Comparison of ENCODE assay signal across 20 mouse cellular contexts in the genomic region with DNA sequence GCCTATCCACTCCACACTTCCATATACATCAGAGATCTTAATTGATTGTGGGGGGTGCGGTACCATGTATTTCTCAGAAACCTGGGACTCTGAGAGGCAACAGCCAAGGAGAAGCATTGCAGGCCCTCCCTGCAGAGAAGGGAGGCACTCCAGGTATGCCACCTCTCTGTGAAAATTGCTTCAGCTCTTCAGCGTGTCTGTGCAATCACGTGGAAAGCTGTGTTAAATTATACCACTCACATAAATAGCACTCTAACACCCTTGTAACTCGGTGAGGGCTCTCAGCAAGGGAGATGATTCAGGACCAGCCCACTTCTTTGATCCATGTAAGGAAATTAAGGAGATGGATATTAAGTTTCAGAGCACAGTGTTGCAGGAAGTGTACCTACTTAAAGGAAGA.
DNase-seq lines count a peak whose midpoint lies in the region; ATAC-seq and TF ChIP-seq lines count a peak whose summit lies in the region.
"Had no signal": no experiment of that assay in that cellular context is flagged by ENCODE, and none has a peak within 500 bp of the region (broad histone marks: within the 10 kb centered on the region; RNA-seq: fewer than 3 reads in every experiment).

No protein-coding gene starts in this region.

- H3K9ac ChIP-seq in neural tube, embryonic 14.5 days (replicated peaks; ENCODE audit: low read depth, low read length), result no peak overlapping the region
- H3K9ac ChIP-seq in neural tube, embryonic 15.5 days (replicated peaks), result no peak overlapping the region
- H3K9ac ChIP-seq: embryonic facial prominence, embryonic 13.5 days; heart, embryonic 13.5 days; hindbrain, embryonic 13.5 days; intestine, embryonic 15.5 days; limb, embryonic 12.5 days; liver, embryonic 14.5 days; lung, embryonic 15.5 days; midbrain, embryonic 12.5 days had no signal

- H3K27me3 ChIP-seq in neural tube, embryonic 14.5 days (ENCODE audit: control insufficient read depth, insufficient read depth, low read length), result no peaks in the 10 kb centered on the region
- no peaks in the 10 kb centered on the region for H3K27me3 ChIP-seq in neural tube, embryonic 15.5 days (replicated peaks)
- H3K27me3 ChIP-seq: embryonic facial prominence, embryonic 13.5 days; hindbrain, embryonic 13.5 days; intestine, embryonic 15.5 days; limb, embryonic 12.5 days; lung, embryonic 15.5 days; midbrain, embryonic 12.5 days had no signal

- no peaks in the 10 kb centered on the region for H3K9me3 ChIP-seq in neural tube, embryonic 14.5 days (ENCODE audit: control insufficient read depth, low read length)
- H3K9me3 ChIP-seq in neural tube, embryonic 15.5 days (replicated peaks), result no peaks in the 10 kb centered on the region
- H3K9me3 ChIP-seq: embryonic facial prominence, embryonic 13.5 days; heart, embryonic 13.5 days; hindbrain, embryonic 13.5 days; intestine, embryonic 15.5 days; limb, embryonic 12.5 days; lung, embryonic 15.5 days; midbrain, embryonic 12.5 days had no signal

- H3K4me1 ChIP-seq in neural tube, embryonic 14.5 days (ENCODE audit: control insufficient read depth, insufficient read depth, low read length), result no peaks in the 10 kb centered on the region
- no peaks in the 10 kb centered on the region for H3K4me1 ChIP-seq in neural tube, embryonic 15.5 days
- H3K4me1 ChIP-seq: heart, embryonic 13.5 days; hindbrain, embryonic 13.5 days; intestine, embryonic 15.5 days; lung, embryonic 15.5 days; midbrain, embryonic 12.5 days had no signal

- WGBS in neural tube, embryonic 14.5 days, result 26% methylated on average over 4 of the region's 4 CpGs
- 27% methylated on average over 4 of the region's 4 CpGs for WGBS in neural tube, embryonic 15.5 days

- H3K4me3 ChIP-seq in left cerebral cortex, adult 2 months, result no peak overlapping the region
- H3K4me3 ChIP-seq in neural tube, embryonic 14.5 days (ENCODE audit: low read depth, low read length), result no peak overlapping the region
- H3K4me3 ChIP-seq in neural tube, embryonic 15.5 days (replicated peaks), result no peak overlapping the region
- H3K4me3 ChIP-seq: embryonic facial prominence, embryonic 13.5 days; heart, embryonic 13.5 days; hindbrain, embryonic 13.5 days; intestine, embryonic 15.5 days; limb, embryonic 12.5 days; lung, embryonic 15.5 days; midbrain, embryonic 12.5 days; myocyte had no signal

- TF ChIP-seq CTCF in left cerebral cortex, adult 2 months (IDR thresholded peaks at IDR 0.05), result no peak

- peak; percentile 83 for ATAC-seq in frontal cortex, adult (ENCODE audit: low TSS enrichment)
- ATAC-seq in neural tube, embryonic 14.5 days (ENCODE audit: low read depth), result peak; percentile 21; the same call in 1 of the 2 replicates
- ATAC-seq in neural tube, embryonic 15.5 days (ENCODE audit: low FRiP score), result no peak
- ATAC-seq: intestine, embryonic 15.5 days had no signal

- no peak for DNase-seq in frontal cortex, postnatal 25 days (ENCODE audit: low spot score in 2 of 2)
- DNase-seq in left cerebral cortex, adult 2 months (ENCODE audit: extremely low spot score in 1 of 2, low spot score in 2 of 2), result peak; percentile 11 to 13
- no peak for DNase-seq in left cerebral cortex, postnatal 4 days
- peak; percentile 17 for DNase-seq in telencephalon, adult 2 months (ENCODE audit: low read depth, low spot score)
- DNase-seq: B cell, adult 2 months; cerebellum, adult 9-11 months; layer of hippocampus, adult 9-11 months had no signal

- no peak overlapping the region for H3K4me2 ChIP-seq in neural tube, embryonic 14.5 days (ENCODE audit: low read depth, low read length)
- no peak overlapping the region for H3K4me2 ChIP-seq in neural tube, embryonic 15.5 days
- H3K4me2 ChIP-seq: embryonic facial prominence, embryonic 13.5 days; heart, embryonic 13.5 days; hindbrain, embryonic 13.5 days; intestine, embryonic 15.5 days; limb, embryonic 12.5 days; lung, embryonic 15.5 days; midbrain, embryonic 12.5 days had no signal

- H3K36me3 ChIP-seq in neural tube, embryonic 14.5 days (ENCODE audit: control insufficient read depth, insufficient read depth, low read length), result no peaks in the 10 kb centered on the region
- H3K36me3 ChIP-seq in neural tube, embryonic 15.5 days, result no peaks in the 10 kb centered on the region
- H3K36me3 ChIP-seq: embryonic facial prominence, embryonic 13.5 days; heart, embryonic 13.5 days; hindbrain, embryonic 13.5 days; intestine, embryonic 15.5 days; limb, embryonic 12.5 days; lung, embryonic 15.5 days; midbrain, embryonic 12.5 days had no signal

- intact Hi-C loops in left cerebral cortex, adult 2 months (cut with DNase I), result no loop called here
- intact Hi-C loops in left cerebral cortex, postnatal 4 days (cut with DNase I), result no loop called here

- H3K27ac ChIP-seq in left cerebral cortex, adult 2 months, result no peak overlapping the region
- H3K27ac ChIP-seq in neural tube, embryonic 14.5 days (ENCODE audit: low read depth, low read length), result no peak overlapping the region
- H3K27ac ChIP-seq in neural tube, embryonic 15.5 days (replicated peaks), result no peak overlapping the region
- H3K27ac ChIP-seq: embryonic facial prominence, embryonic 13.5 days; heart, embryonic 13.5 days; hindbrain, embryonic 13.5 days; intestine, embryonic 15.5 days; limb, embryonic 12.5 days; liver, embryonic 14.5 days; lung, embryonic 15.5 days; midbrain, embryonic 12.5 days; stomach, postnatal 0 days had no signal

Comparison
In these comparisons a context has a peak if more than half of its experiments do, and no peak if none do; other contexts are left out.
1. DNase-seq: peak in left cerebral cortex, adult 2 months (2 of 2) and telencephalon, adult 2 months (single experiment); none in frontal cortex, postnatal 25 days (0 of 2) and left cerebral cortex, postnatal 4 days (single experiment).